In the genomic region with DNA sequence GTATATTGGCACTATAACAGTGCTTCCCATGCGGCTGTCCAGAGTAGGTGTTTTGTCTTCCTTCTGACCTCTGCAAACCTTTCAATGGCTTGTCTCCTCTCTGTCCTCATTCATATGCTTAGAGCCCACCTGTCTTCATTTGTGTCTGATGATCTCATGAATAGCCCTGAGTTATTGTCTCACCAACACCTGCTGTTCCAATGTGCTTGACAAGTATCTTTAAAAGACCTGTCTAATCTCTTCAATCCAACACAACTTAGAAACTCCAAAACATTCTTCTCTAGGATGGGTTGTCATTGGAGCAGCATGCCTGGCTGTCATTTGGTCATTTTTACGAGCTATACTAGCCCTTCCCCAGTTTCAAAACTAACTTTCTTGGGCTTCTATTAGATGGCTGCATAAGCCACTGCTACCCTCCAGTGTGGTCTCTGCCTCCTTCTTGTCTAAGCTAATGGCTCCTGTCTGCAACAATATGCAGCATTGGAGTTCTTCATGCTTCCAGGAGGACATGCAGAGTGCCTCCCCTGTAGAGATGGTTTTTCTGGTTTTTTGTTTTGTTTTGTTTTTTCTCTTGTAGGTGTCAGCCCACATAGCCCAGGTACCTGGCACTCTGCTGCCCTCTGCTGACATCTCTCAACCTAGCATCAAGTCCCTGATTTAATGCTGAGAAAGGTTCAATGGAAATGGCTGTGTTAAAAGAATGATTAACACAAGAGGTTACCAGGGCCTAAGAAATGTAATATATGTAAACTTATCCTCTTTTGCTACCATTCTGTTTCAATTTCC, we compare ENCODE assay signal across 9 mouse cellular contexts.
A peak's percentile ranks its signal among the peaks of the same experiment; 100 is the strongest.
DNase-seq lines count a peak whose midpoint lies in the region; ATAC-seq lines count a peak whose summit lies in the region.
"Had no signal": no experiment of that assay in that cellular context is flagged by ENCODE, and none has a peak within 500 bp of the region (broad histone marks: within the 10 kb centered on the region; RNA-seq: fewer than 3 reads in every experiment).

No protein-coding gene starts in this region.

- no peak overlapping the region for H3K4me2 ChIP-seq in forebrain, embryonic 12.5 days
- H3K4me2 ChIP-seq in forebrain, embryonic 13.5 days: no peak overlapping the region
- H3K4me2 ChIP-seq: heart, embryonic 15.5 days had no signal

- H3K27me3 ChIP-seq in forebrain, embryonic 10.5 days (ENCODE audit: poor library complexity, severe bottlenecking): no peaks in the 10 kb centered on the region
- H3K27me3 ChIP-seq in forebrain, embryonic 12.5 days: no peaks in the 10 kb centered on the region
- no peaks in the 10 kb centered on the region for H3K27me3 ChIP-seq in forebrain, embryonic 13.5 days
- H3K27me3 ChIP-seq: heart, embryonic 15.5 days had no signal

- peaks cover 8% of the 10 kb centered on the region for H3K4me1 ChIP-seq in forebrain, embryonic 10.5 days
- no peaks in the 10 kb centered on the region for H3K4me1 ChIP-seq in forebrain, embryonic 12.5 days
- no peaks in the 10 kb centered on the region for H3K4me1 ChIP-seq in forebrain, embryonic 13.5 days

- peak; percentile 29 for DNase-seq in forebrain, embryonic 10.5 days (ENCODE audit: extremely low spot score, low spot score)
- peak; percentile 36 for DNase-seq in 416B (ENCODE audit: low read depth)
- DNase-seq in adrenal gland, postnatal 36 days: peak; percentile 49 to 75
- peak; percentile 81 for DNase-seq in kidney, postnatal 10 days
- peak; percentile 57 for DNase-seq in lung, postnatal 25 days (ENCODE audit: low spot score)
- DNase-seq in right cerebral cortex, postnatal 14 days: peak; percentile 47

- 67% methylated on average over 2 of the region's 2 CpGs for WGBS in forebrain, embryonic 10.5 days
- WGBS in forebrain, embryonic 12.5 days: 63% methylated on average over 2 of the region's 2 CpGs
- WGBS in forebrain, embryonic 13.5 days: 53% methylated on average over 2 of the region's 2 CpGs

- no peak overlapping the region for H3K9ac ChIP-seq in forebrain, embryonic 12.5 days
- H3K9ac ChIP-seq in forebrain, embryonic 13.5 days: no peak overlapping the region
- H3K9ac ChIP-seq: heart, embryonic 15.5 days had no signal

- H3K4me3 ChIP-seq in forebrain, embryonic 10.5 days: no peak overlapping the region
- no peak overlapping the region for H3K4me3 ChIP-seq in forebrain, embryonic 12.5 days (replicated peaks)
- H3K4me3 ChIP-seq in forebrain, embryonic 13.5 days: no peak overlapping the region
- H3K4me3 ChIP-seq: heart, embryonic 15.5 days had no signal

- no peaks in the 10 kb centered on the region for H3K9me3 ChIP-seq in forebrain, embryonic 10.5 days
- no peaks in the 10 kb centered on the region for H3K9me3 ChIP-seq in forebrain, embryonic 12.5 days
- no peaks in the 10 kb centered on the region for H3K9me3 ChIP-seq in forebrain, embryonic 13.5 days (replicated peaks)
- H3K9me3 ChIP-seq: heart, embryonic 15.5 days had no signal

- ATAC-seq in forebrain, embryonic 12.5 days (ENCODE audit: low FRiP score): no peak; the same call in 1 of the 2 replicates
- ATAC-seq in forebrain, embryonic 13.5 days: peak; percentile 36; the same call in 1 of the 2 replicates

- no peaks in the 10 kb centered on the region for H3K36me3 ChIP-seq in forebrain, embryonic 10.5 days (replicated peaks)
- H3K36me3 ChIP-seq in forebrain, embryonic 12.5 days (replicated peaks): no peaks in the 10 kb centered on the region
- no peaks in the 10 kb centered on the region for H3K36me3 ChIP-seq in forebrain, embryonic 13.5 days (ENCODE audit: poor library complexity, severe bottlenecking)
- H3K36me3 ChIP-seq: heart, embryonic 15.5 days had no signal

- no peak overlapping the region for H3K27ac ChIP-seq in forebrain, embryonic 10.5 days
- no peak overlapping the region for H3K27ac ChIP-seq in forebrain, embryonic 12.5 days
- H3K27ac ChIP-seq in forebrain, embryonic 13.5 days: no peak overlapping the region
- H3K27ac ChIP-seq: heart, embryonic 15.5 days had no signal

Comparison
In these comparisons a context has a peak if more than half of its experiments do, and no peak if none do; other contexts are left out.
1. DNase-seq: peak in every context shown above with its lines; median percentile 81 in kidney, postnatal 10 days; 62 in adrenal gland, postnatal 36 days; 57 in lung, postnatal 25 days; 47 in right cerebral cortex, postnatal 14 days; 36 in 416B; 29 in forebrain, embryonic 10.5 days.